Mouse (Mus musculus): ENCODE results near the gene E2f8. TPM values are rescaled to one million over a fixed set of nuclear protein-coding genes. Genes with fewer than 3 reads are reported as not detected.

E2f8 gene
- polyA plus RNA-seq, 1 experiment from 2014 or later: 0.93 TPM

- H3K27me3 ChIP-seq (replicated peaks; ENCODE audit: insufficient read depth, low read length): no peaks in the 10 kb centered on the region
- no peak for TF ChIP-seq EP300 (IDR thresholded peaks at IDR 0.05)
- TF ChIP-seq CTCF (IDR thresholded peaks at IDR 0.05): no peak
- H3K9me3 ChIP-seq (ENCODE audit: low read length): no peaks in the 10 kb centered on the region
- ATAC-seq (no peak), DNase-seq (ENCODE audit: low spot score) (no peak)
- WGBS: 41% methylated on average over 2 of the region's 2 CpGs
- no peak overlapping the region for H3K27ac ChIP-seq (ENCODE audit: low read length)
- H3K4me2 ChIP-seq (replicated peaks; ENCODE audit: low read depth, low read length): no peak overlapping the region
- peaks cover 8% of the 10 kb centered on the region; the same call in 1 of the 2 replicates for H3K4me1 ChIP-seq (ENCODE audit: insufficient read depth, low read depth, low read length)
- H3K4me3 ChIP-seq (ENCODE audit: low read depth, low read length): no peak overlapping the region
- H3K36me3 ChIP-seq (ENCODE audit: insufficient read depth, low read length): no peaks in the 10 kb centered on the region
- H3K9ac ChIP-seq (replicated peaks; ENCODE audit: low read depth): no peak overlapping the region
Observed at GRCm38 (mm10) chr7:48902454-48902853, 21.1 kb upstream of the E2f8 start.

- no peak for ATAC-seq
Observed at GRCm38 (mm10) chr7:48900408-48901167, 19.2 kb upstream of the E2f8 start.

GRCm38 (mm10) chr7:48898416-48898815 is 17.0 kb upstream of the E2f8 start:
- 45% methylated on average over 9 of the region's 9 CpGs for WGBS
- Histone ChIP-seq H3K4me3 (ENCODE audit: low read depth, low read length) (no peak overlapping the region), H3K27me3 (replicated peaks; ENCODE audit: insufficient read depth, low read length) (no peaks in the 10 kb centered on the region), H3K4me2 (replicated peaks; ENCODE audit: low read depth, low read length) (no peak overlapping the region), H3K4me1 (ENCODE audit: insufficient read depth, low read depth, low read length) (peaks cover 17% of the 10 kb centered on the region; the same call in 1 of the 2 replicates), H3K36me3 (ENCODE audit: insufficient read depth, low read length) (no peaks in the 10 kb centered on the region), H3K27ac (ENCODE audit: low read length) (peak overlapping the region; percentile 11; the same call in 1 of the 2 replicates), H3K9ac (replicated peaks; ENCODE audit: low read depth) (no peak overlapping the region), H3K9me3 (ENCODE audit: low read length) (no peaks in the 10 kb centered on the region)
- TF ChIP-seq CTCF (IDR thresholded peaks at IDR 0.05) (no peak), EP300 (IDR thresholded peaks at IDR 0.05) (no peak)
- ATAC-seq: no peak
- no peak for DNase-seq (ENCODE audit: low spot score)

More at GRCm38 (mm10) chr7:48900408-48901167, 19.2 kb upstream of the E2f8 start:
- peaks cover 10% of the 10 kb centered on the region; the same call in 1 of the 2 replicates for H3K4me1 ChIP-seq (ENCODE audit: insufficient read depth, low read depth, low read length)
- no peak overlapping the region for H3K27ac ChIP-seq (ENCODE audit: low read length)
- H3K4me3 ChIP-seq (ENCODE audit: low read depth, low read length): no peak overlapping the region
- WGBS: 62% methylated on average over 8 of the region's 8 CpGs
- H3K4me2 ChIP-seq (replicated peaks; ENCODE audit: low read depth, low read length): no peak overlapping the region
- no peak for DNase-seq (ENCODE audit: low spot score)
- H3K36me3 ChIP-seq (ENCODE audit: insufficient read depth, low read length): no peaks in the 10 kb centered on the region
- no peaks in the 10 kb centered on the region for H3K9me3 ChIP-seq (ENCODE audit: low read length)
- TF ChIP-seq EP300 (IDR thresholded peaks at IDR 0.05) (no peak), CTCF (IDR thresholded peaks at IDR 0.05) (no peak)
- H3K9ac ChIP-seq (replicated peaks; ENCODE audit: low read depth): no peak overlapping the region
- no peaks in the 10 kb centered on the region for H3K27me3 ChIP-seq (replicated peaks; ENCODE audit: insufficient read depth, low read length)

- H3K4me1 ChIP-seq (ENCODE audit: insufficient read depth, low read depth, low read length): peaks cover 17% of the 10 kb centered on the region; the same call in 1 of the 2 replicates
- H3K4me3 ChIP-seq (ENCODE audit: low read depth, low read length): no peak overlapping the region
- ATAC-seq (no peak), DNase-seq (ENCODE audit: low spot score) (no peak)
- no peak for TF ChIP-seq CTCF (IDR thresholded peaks at IDR 0.05)
- H3K9ac ChIP-seq (replicated peaks; ENCODE audit: low read depth): no peak overlapping the region
- H3K27me3 ChIP-seq (replicated peaks; ENCODE audit: insufficient read depth, low read length): no peaks in the 10 kb centered on the region
- no peaks in the 10 kb centered on the region for H3K36me3 ChIP-seq (ENCODE audit: insufficient read depth, low read length)
- H3K4me2 ChIP-seq (replicated peaks; ENCODE audit: low read depth, low read length): no peak overlapping the region
- H3K27ac ChIP-seq (ENCODE audit: low read length): no peak overlapping the region
- WGBS: 43% methylated on average over 24 of the region's 24 CpGs
- H3K9me3 ChIP-seq (ENCODE audit: low read length): no peaks in the 10 kb centered on the region
Observed at GRCm38 (mm10) chr7:48897539-48898163, 16.3 kb upstream of the E2f8 start.

GRCm38 (mm10) chr7:48896051-48896450 is 14.7 kb upstream of the E2f8 start:
- Histone ChIP-seq H3K4me2 (replicated peaks; ENCODE audit: low read depth, low read length) (no peak overlapping the region), H3K9me3 (ENCODE audit: low read length) (no peaks in the 10 kb centered on the region), H3K27me3 (replicated peaks; ENCODE audit: insufficient read depth, low read length) (no peaks in the 10 kb centered on the region), H3K36me3 (ENCODE audit: insufficient read depth, low read length) (no peaks in the 10 kb centered on the region), H3K9ac (replicated peaks; ENCODE audit: low read depth) (no peak overlapping the region), H3K4me3 (ENCODE audit: low read depth, low read length) (no peak overlapping the region), H3K27ac (ENCODE audit: low read length) (no peak overlapping the region), H3K4me1 (ENCODE audit: insufficient read depth, low read depth, low read length) (peaks cover 17% of the 10 kb centered on the region; the same call in 1 of the 2 replicates)
- ATAC-seq: no peak
- 61% methylated on average over 4 of the region's 4 CpGs for WGBS
- TF ChIP-seq CTCF (IDR thresholded peaks at IDR 0.05): no peak
- TF ChIP-seq EP300 (IDR thresholded peaks at IDR 0.05): no peak
- DNase-seq (ENCODE audit: low spot score): no peak

GRCm38 (mm10) chr7:48895475-48895874 is 14.1 kb upstream of the E2f8 start:
- Histone ChIP-seq H3K27me3 (replicated peaks; ENCODE audit: insufficient read depth, low read length) (no peaks in the 10 kb centered on the region), H3K27ac (ENCODE audit: low read length) (no peak overlapping the region), H3K9ac (replicated peaks; ENCODE audit: low read depth) (no peak overlapping the region), H3K4me2 (replicated peaks; ENCODE audit: low read depth, low read length) (no peak overlapping the region), H3K4me1 (ENCODE audit: insufficient read depth, low read depth, low read length) (peaks cover 17% of the 10 kb centered on the region; the same call in 1 of the 2 replicates), H3K36me3 (ENCODE audit: insufficient read depth, low read length) (no peaks in the 10 kb centered on the region), H3K4me3 (ENCODE audit: low read depth, low read length) (no peak overlapping the region), H3K9me3 (ENCODE audit: low read length) (no peaks in the 10 kb centered on the region)
- WGBS: 92% methylated on average over 4 of the region's 4 CpGs
- TF ChIP-seq EP300 (IDR thresholded peaks at IDR 0.05): no peak
- no peak for TF ChIP-seq CTCF (IDR thresholded peaks at IDR 0.05)
- ATAC-seq (no peak), DNase-seq (ENCODE audit: low spot score) (no peak)

All from lung, postnatal 0 days (tissue).